Mouse (Mus musculus) stomach, embryonic 14.5 days (tissue): ENCODE measurements around the gene Gm4969. TPM values are rescaled to one million over a fixed set of nuclear protein-coding genes. Genes with fewer than 3 reads are reported as not detected.

Source experiments
- ATAC-seq: fragments of 200-750 bp; cut with Nextera tagmentation; 2 replicates; pipeline ENCODE4 v1.8.0; 2017; ENCODE audit warnings: low read depth, moderate TSS enrichment; ENCODE audit not compliant: insufficient number of reproducible peaks, insufficient read depth, low FRiP score
- H3K27ac ChIP-seq: fragments of 300-500 bp; sonication (generic); 2 replicates; pipeline ENCODE4 v1.5.1; 2014; ENCODE audit warnings: mild to moderate bottlenecking, low read length, moderate library complexity, mixed read lengths
- H3K27me3 ChIP-seq: fragments of 300-500 bp; sonication (generic); 2 replicates; pipeline ENCODE4 v1.6.1; 2014; ENCODE audit warnings: low read length, control low read depth, mixed read lengths; ENCODE audit not compliant: control insufficient read depth, insufficient read depth
- H3K36me3 ChIP-seq: fragments of 300-500 bp; sonication (generic); 2 replicates; pipeline ENCODE4 v1.6.1; 2014; ENCODE audit warnings: mild to moderate bottlenecking, control low read depth, low read length, moderate library complexity, mixed read lengths; ENCODE audit not compliant: control insufficient read depth, insufficient read depth
- H3K4me1 ChIP-seq: fragments of 300-500 bp; sonication (generic); 2 replicates; pipeline ENCODE4 v1.6.1; 2014; ENCODE audit warnings: low read length, control low read depth, mixed read lengths; ENCODE audit not compliant: control insufficient read depth, insufficient read depth
- H3K4me2 ChIP-seq: fragments of 300-500 bp; sonication (generic); replicated peaks from 2 replicates; pipeline ENCODE4 v1.6.1; 2014; ENCODE audit warnings: low read depth, low read length, control low read depth
- H3K4me3 ChIP-seq: fragments of 300-500 bp; sonication (generic); 2 replicates; pipeline ENCODE4 v1.5.1; 2014; ENCODE audit warnings: low read depth, low read length, control low read depth
- H3K9ac ChIP-seq: fragments of 300-500 bp; sonication (generic); replicated peaks from 2 replicates; pipeline ENCODE4 v1.6.1; 2014; ENCODE audit warnings: low read depth, mild to moderate bottlenecking, control low read depth, low read length, moderate library complexity, mixed read lengths
- H3K9me3 ChIP-seq: fragments of 300-500 bp; sonication (generic); 2 replicates; pipeline ENCODE4 v1.6.1; 2016; ENCODE audit warnings: low read depth, low read length, control low read depth; ENCODE audit not compliant: control insufficient read depth
- WGBS: fragments of 180-500 bp; shearing (Covaris S2); extraction: QIAGEN DNeasy Blood & Tissue Kit; methylation state at CpG from one replicate; pipeline ENCODE4 v1.1.7; 2014; 5-methylcytosine and 5-hydroxymethylcytosine counted together
- polyA plus RNA-seq: library from polyadenylated mRNA; unstranded; fragments of >200 nt; fragmentation: Nextera tagmentation; extraction: Ambion mirVana; gene quantifications from 2 replicates; pipeline ENCODE4 v1.2.1, GENCODE M21; 2014

Gene Gm4969
- polyA plus RNA-seq, 1 experiment from 2014 or later, result 4.6 TPM

DNA sequence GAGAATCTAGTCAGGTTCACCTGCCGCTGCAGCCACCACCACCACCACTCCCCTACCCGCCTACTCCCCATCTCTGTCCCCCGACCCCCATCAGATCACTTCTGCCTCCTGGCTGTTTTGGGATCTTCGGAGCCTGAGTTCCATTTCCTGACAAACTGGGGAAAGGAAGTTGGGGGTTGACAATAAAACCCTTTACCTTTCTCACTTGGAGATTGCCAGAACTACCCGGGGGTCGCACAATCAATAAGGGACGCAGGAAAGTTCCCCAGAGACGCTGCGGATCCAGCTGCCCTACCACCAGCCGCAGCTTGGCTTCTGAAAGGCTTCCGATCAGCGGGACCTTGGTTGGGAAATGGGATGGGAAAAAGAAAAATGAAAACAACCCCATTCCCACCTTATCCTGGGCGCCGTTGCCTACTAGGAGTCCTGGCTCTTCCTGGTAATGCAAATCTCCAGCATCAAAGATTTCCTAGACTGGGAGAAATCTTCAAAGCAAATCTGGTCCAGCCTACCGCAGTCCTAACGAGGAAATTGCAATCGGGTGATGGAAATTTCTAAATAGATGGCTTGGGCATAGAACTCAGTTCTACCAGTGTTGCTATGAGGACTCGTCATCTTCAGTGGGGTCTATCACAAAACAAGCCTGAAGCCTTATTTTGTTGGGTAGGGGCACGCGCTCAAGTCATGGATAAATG lies 30.2 kb upstream of the Gm4969 start:
- H3K4me3 ChIP-seq, result peak overlapping the region; percentile 80
- H3K4me2 ChIP-seq, result peak overlapping the region; percentile 90
- peak overlapping the region; percentile 36; the same call in 1 of the 2 replicates for H3K9ac ChIP-seq
- H3K27me3 ChIP-seq, result no peaks in the 10 kb centered on the region
- H3K27ac ChIP-seq, result 0 out of 2 replicates have a peak overlapping the region, but pooled peaks have one; percentile 7
- ATAC-seq, result no peak
- H3K9me3 ChIP-seq, result no peaks in the 10 kb centered on the region
- 12% methylated on average over 20 of the region's 20 CpGs for WGBS
- peaks cover 13% of the 10 kb centered on the region; the same call in 1 of the 2 replicates for H3K4me1 ChIP-seq
- H3K36me3 ChIP-seq, result peaks cover 19% of the 10 kb centered on the region

GRCm38 (mm10) chr7:19147497-19148045 lies 29.4 kb upstream of the Gm4969 start:
- 39% methylated on average over 6 of the region's 6 CpGs for whole genome bisulfite sequencing
- H3K27me3 ChIP-seq, result no peaks in the 10 kb centered on the region
- no peak overlapping the region for H3K27ac ChIP-seq
- H3K36me3 ChIP-seq, result peaks cover 11% of the 10 kb centered on the region
- H3K4me3 ChIP-seq, result no peak overlapping the region
- H3K4me2 ChIP-seq, result peak overlapping the region; percentile 90; the same call in 1 of the 2 replicates
- H3K9ac ChIP-seq, result no peak overlapping the region
- H3K4me1 ChIP-seq, result peaks cover 13% of the 10 kb centered on the region; the same call in 1 of the 2 replicates
- H3K9me3 ChIP-seq, result no peaks in the 10 kb centered on the region
- no peak for ATAC-seq

DNA sequence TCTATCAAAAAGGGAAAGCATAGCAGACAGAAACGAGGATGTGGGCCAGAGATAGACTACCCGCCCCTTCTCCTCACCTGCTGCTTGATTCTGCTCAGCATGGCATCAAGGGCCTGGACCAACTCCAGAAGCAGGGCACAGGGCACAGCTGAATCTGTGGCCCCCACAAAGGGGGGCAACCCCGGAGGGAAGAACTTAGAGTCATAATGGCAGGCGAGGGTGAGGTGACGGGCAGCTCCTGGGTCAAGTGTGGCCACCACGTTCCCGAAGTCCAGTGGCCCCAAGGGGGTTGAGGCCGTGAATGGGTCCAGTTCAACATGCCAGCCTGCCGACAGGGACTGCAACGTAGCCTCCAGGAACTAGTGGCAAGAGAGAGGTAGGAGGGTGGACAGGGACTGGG lies 28.6 kb upstream of the Gm4969 start:
- ATAC-seq, result no peak
- WGBS, result 91% methylated on average over 10 of the region's 10 CpGs
- Histone ChIP-seq H3K4me3 (no peak overlapping the region), H3K9ac (no peak overlapping the region), H3K4me2 (no peak overlapping the region), H3K4me1 (peaks cover 13% of the 10 kb centered on the region; the same call in 1 of the 2 replicates), H3K27ac (no peak overlapping the region), H3K9me3 (no peaks in the 10 kb centered on the region), H3K36me3 (peaks cover 4% of the 10 kb centered on the region), H3K27me3 (no peaks in the 10 kb centered on the region)

- H3K27me3 ChIP-seq, result no peaks in the 10 kb centered on the region
- no peak for ATAC-seq
- H3K36me3 ChIP-seq, result peaks cover 52% of the 10 kb centered on the region
- no peak overlapping the region for H3K4me2 ChIP-seq
- no peak overlapping the region for H3K27ac ChIP-seq
- no peaks in the 10 kb centered on the region for H3K9me3 ChIP-seq
- H3K4me1 ChIP-seq, result no peaks in the 10 kb centered on the region
- no peak overlapping the region for H3K4me3 ChIP-seq
- no peak overlapping the region for H3K9ac ChIP-seq
- 42% methylated on average over 5 of the region's 5 CpGs for WGBS
These were observed 19.2 kb upstream of the Gm4969 start for GRCm38 (mm10) chr7:19137380-19137779.

GRCm38 (mm10) chr7:19136673-19137334 lies 18.6 kb upstream of the Gm4969 start:
- Histone ChIP-seq H3K4me1 (no peaks in the 10 kb centered on the region), H3K9ac (no peak overlapping the region), H3K4me3 (no peak overlapping the region), H3K9me3 (no peaks in the 10 kb centered on the region), H3K27ac (no peak overlapping the region), H3K27me3 (no peaks in the 10 kb centered on the region), H3K36me3 (peaks cover 52% of the 10 kb centered on the region), H3K4me2 (no peak overlapping the region)
- WGBS, result 94% methylated on average over 38 of the region's 38 CpGs
- no peak for ATAC-seq

GRCm38 (mm10) chr7:19136168-19136567 lies 18.0 kb upstream of the Gm4969 start:
- Histone ChIP-seq H3K4me1 (no peaks in the 10 kb centered on the region), H3K4me2 (no peak overlapping the region), H3K9ac (no peak overlapping the region), H3K36me3 (peaks cover 52% of the 10 kb centered on the region), H3K4me3 (no peak overlapping the region), H3K27ac (no peak overlapping the region), H3K27me3 (no peaks in the 10 kb centered on the region), H3K9me3 (no peaks in the 10 kb centered on the region)
- WGBS, result 94% methylated on average over 13 of the region's 13 CpGs
- no peak for ATAC-seq

- Histone ChIP-seq H3K4me1 (no peaks in the 10 kb centered on the region), H3K9ac (no peak overlapping the region), H3K36me3 (peaks cover 13% of the 10 kb centered on the region), H3K27ac (peak overlapping the region; percentile 59; the same call in 1 of the 2 replicates), H3K4me3 (peak overlapping the region; percentile 37), H3K27me3 (no peaks in the 10 kb centered on the region), H3K9me3 (no peaks in the 10 kb centered on the region), H3K4me2 (peak overlapping the region; percentile 59)
- ATAC-seq, result peak; percentile 98
- 0% methylated on average over 39 of the region's 39 CpGs for WGBS
These were observed 13.2 kb upstream of the Gm4969 start for GRCm38 (mm10) chr7:19131324-19131848.

DNA sequence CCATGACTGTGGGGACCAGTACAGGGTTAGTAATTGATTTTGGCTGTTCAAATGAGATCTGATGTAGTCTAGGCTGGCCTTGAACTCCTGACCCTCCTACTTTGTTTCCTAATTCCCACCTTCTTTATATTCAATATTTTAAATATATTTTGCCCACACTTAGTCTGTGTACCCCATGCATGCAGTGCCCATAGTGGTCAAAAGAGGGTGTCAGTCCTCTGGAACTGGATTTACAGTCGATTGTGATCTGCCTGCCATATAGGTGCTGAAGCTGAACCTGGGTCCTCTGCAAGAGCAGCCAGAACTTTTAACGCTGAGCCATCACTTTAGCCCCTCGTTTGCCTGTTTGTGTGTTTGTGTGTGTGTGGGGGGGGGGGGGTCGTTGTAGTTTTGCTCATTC lies 12.5 kb upstream of the Gm4969 start:
- Histone ChIP-seq H3K4me3 (peak overlapping the region; percentile 37; the same call in 1 of the 2 replicates), H3K4me1 (no peaks in the 10 kb centered on the region), H3K36me3 (peaks cover 5% of the 10 kb centered on the region), H3K27me3 (no peaks in the 10 kb centered on the region), H3K27ac (peak overlapping the region; percentile 59; the same call in 1 of the 2 replicates), H3K4me2 (peak overlapping the region; percentile 43), H3K9me3 (no peaks in the 10 kb centered on the region), H3K9ac (no peak overlapping the region)
- ATAC-seq, result no peak
- 26% methylated on average over 4 of the region's 4 CpGs for WGBS
